Mouse (Mus musculus): ENCODE results near the gene Fam193a. TPM values are rescaled to one million over a fixed set of nuclear protein-coding genes. Genes with fewer than 3 reads are reported as not detected.

Gene Fam193a
- polyA plus RNA-seq, 1 experiment from 2014 or later: 3.2 TPM

DNA sequence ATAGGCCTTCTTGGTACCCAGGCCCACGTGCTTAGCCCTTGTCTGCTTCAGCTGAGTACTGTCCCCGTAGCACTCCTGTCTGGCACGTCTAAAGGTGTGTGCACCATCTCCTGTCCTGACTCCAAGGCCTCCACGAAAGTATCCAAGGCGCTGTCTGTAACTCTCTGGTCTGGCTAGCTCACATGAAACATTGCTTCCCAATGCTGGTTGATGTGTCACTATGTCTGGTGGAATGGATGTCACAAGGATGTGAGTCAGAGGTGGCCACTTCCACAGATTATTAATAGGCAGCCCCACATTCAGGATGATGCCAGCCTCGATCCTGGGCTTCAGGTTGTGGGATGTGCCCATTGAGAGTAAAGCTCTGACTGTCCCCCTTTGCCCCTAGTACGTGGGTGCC is 166.1 kb downstream of the Fam193a start:
- Histone ChIP-seq H3K4me1 (replicated peaks) (peaks cover 36% of the 10 kb centered on the region), H3K27me3 (peaks cover 4% of the 10 kb centered on the region; the same call in 1 of the 2 replicates), H3K9ac (no peak overlapping the region), H3K36me3 (replicated peaks) (no peaks in the 10 kb centered on the region), H3K27ac (replicated peaks) (no peak overlapping the region), H3K4me3 (replicated peaks) (no peak overlapping the region), H3K4me2 (no peak overlapping the region), H3K9me3 (replicated peaks) (no peaks in the 10 kb centered on the region)
- WGBS (ENCODE audit: insufficient replicate concordance): 70% methylated on average over 7 of the region's 7 CpGs
- no peak for ATAC-seq (ENCODE audit: insufficient read depth)

Other genes with a start within 250 kb of the Fam193a start
- gene Poln, start 200.5 kb upstream of the Fam193a start, polyA plus RNA-seq (2015; fragmentation: Nextera tagmentation; extraction: Ambion mirVana): 0.40 and 0.41 TPM in 2 replicates
- gene Haus3, start 200.4 kb upstream of the Fam193a start, polyA plus RNA-seq (2015; fragmentation: Nextera tagmentation; extraction: Ambion mirVana): 20.3 and 22.1 TPM in 2 replicates
- 5.7 and 6.3 TPM in 2 replicates for gene Mxd4, start 182.2 kb upstream of the Fam193a start, polyA plus RNA-seq (2015; fragmentation: Nextera tagmentation; extraction: Ambion mirVana)
- 0.07 TPM in 1 of 2 replicates, not detected in the other for gene Zfyve28, start 81.5 kb upstream of the Fam193a start, polyA plus RNA-seq (2015; fragmentation: Nextera tagmentation; extraction: Ambion mirVana)
- gene Cfap99, start 81.3 kb upstream of the Fam193a start, polyA plus RNA-seq (2015; fragmentation: Nextera tagmentation; extraction: Ambion mirVana): not detected in 2 replicates
- 69.8 and 71.7 TPM in 2 replicates for gene Rnf4, start 33.6 kb upstream of the Fam193a start, polyA plus RNA-seq (2015; fragmentation: Nextera tagmentation; extraction: Ambion mirVana)
- 5.5 and 5.9 TPM in 2 replicates for gene Tnip2, start 144.1 kb downstream of the Fam193a start, polyA plus RNA-seq (2015; fragmentation: Nextera tagmentation; extraction: Ambion mirVana)
- 3.7 and 5.5 TPM in 2 replicates for gene Sh3bp2, start 155.9 kb downstream of the Fam193a start, polyA plus RNA-seq (2015; fragmentation: Nextera tagmentation; extraction: Ambion mirVana)
- gene Add1, start 203.7 kb downstream of the Fam193a start, polyA plus RNA-seq (2015; fragmentation: Nextera tagmentation; extraction: Ambion mirVana): 135 and 144 TPM in 2 replicates